Mouse (Mus musculus) ES-Bruce4 (cell line): Measurements from ENCODE around the gene Tenm3.

Source experiments
- CTCF ChIP-seq: IDR thresholded peaks from one replicate; pipeline ENCODE4 v1.8.1; 2011; ENCODE audit warnings: low read depth, low read length
- POLR2A ChIP-seq: IDR thresholded peaks from one replicate; pipeline ENCODE4 v1.8.1; 2011; ENCODE audit warnings: low read length; ENCODE audit not compliant: insufficient read depth

- TF ChIP-seq POLR2A (no peak), CTCF (no peak)
Observed at GRCm38 (mm10) chr8:48449625-48450024, 394.1 kb downstream of the Tenm3 start.
